Mouse (Mus musculus) bone marrow, adult 2 months (tissue): ENCODE measurements around the gene Cdc7.

Experiments
- CTCF ChIP-seq: fragments of 200-500 bp; IDR thresholded peaks from 2 replicates; pipeline ENCODE4 v1.5.1; 2011; ENCODE audit warnings: low read length, control low read depth; ENCODE audit not compliant: control insufficient read depth, insufficient read depth
- POLR2A ChIP-seq: fragments of 200-500 bp; IDR thresholded peaks from 2 replicates; pipeline ENCODE4 v1.6.1; 2011; ENCODE audit warnings: low read depth, mild to moderate bottlenecking, control low read depth, low read length, borderline replicate concordance; ENCODE audit not compliant: control insufficient read depth

DNA sequence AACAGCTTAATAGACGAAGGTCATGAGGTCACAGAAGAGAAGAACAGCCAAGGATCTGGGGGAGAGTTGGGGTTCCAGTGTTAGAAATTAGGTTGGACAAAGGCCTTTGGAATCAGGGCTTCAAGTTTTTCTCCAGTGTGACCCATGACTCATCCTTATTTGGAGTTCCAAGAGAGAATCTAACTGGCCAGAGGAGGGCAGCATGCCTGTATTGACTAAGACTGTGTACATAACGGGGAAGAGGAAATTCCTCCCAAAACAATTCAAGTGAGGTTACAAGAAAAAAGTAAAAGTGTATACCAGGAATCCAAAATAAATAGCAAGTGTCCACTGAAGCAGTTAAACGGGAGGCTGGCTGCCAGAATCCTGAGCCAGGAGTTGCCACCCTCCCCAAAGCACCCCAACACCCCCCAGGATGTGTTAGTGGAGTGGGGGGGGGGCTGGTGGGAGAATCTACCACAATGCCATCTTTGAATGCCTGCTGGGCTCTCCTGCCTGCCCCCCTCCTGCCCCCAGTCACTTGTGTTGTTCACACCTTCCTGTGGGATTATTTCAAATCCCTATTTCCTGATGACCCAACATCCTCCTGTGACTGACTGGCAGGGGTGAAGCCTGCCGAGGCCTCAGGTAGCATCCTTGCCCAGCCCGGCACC lies 31.9 kb downstream of the Cdc7 start:
- TF ChIP-seq POLR2A = no peak
- TF ChIP-seq CTCF = no peak
